Mouse (Mus musculus) heart, postnatal 4 days (tissue): Measurements from ENCODE around the gene Nrp1. TPM values are rescaled to one million over a fixed set of nuclear protein-coding genes. Genes with fewer than 3 reads are reported as not detected.

Experiments used
- DNase-seq: peaks from one replicate; pipeline ENCODE4 v3.0.0; 2021
- total RNA-seq, 2 experiments: library from RNA; stranded (reverse); gene quantifications; 2 replicates each; pipeline ENCODE4 v1.2.3; 2021

Gene Nrp1
- total RNA-seq = 100 to 1,000 TPM; 153 to 156 TPM

DNA sequence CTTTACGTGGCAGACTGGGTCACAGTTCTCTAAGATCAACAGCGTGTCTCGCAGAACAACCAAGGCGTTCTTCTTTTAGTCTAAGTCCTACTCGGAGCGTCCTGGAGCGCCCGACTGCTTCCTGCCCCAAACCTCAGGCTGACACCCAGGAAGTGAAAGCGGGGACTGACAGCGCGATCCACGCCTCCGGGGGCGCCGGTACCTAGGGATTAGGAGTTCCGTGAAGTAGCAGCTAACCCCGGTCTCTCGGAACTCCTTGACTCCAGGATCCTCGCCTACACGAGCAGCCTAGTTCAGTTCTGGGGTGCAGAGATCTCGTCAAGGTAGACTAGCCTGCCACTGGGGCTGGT, at the start of gene Nrp1:
Gene Nrp1 (plus strand): TSS at position 199 of the 350 bp plus-strand sequence.
- no peak for DNase-seq

DNA sequence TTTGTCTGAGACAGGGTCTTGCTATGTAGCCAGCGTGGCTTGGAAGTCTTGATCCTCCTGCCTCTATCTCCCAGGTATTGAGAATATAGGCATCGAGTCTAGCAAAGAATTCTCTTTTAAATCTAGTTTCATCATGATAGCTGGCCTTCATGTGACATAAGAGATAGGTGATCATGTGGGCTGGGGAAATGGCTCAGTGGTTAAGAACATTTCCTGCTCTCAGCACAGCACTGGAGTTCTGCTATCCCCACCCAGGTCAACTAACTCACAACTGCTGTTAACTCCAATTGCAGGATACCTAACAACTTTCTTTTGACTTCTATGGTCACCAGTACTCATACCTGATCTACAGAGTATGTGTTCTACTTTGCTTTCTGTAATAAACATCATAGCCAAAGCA, 37.6 kb upstream of the Nrp1 start:
- no peak for DNase-seq

DNA sequence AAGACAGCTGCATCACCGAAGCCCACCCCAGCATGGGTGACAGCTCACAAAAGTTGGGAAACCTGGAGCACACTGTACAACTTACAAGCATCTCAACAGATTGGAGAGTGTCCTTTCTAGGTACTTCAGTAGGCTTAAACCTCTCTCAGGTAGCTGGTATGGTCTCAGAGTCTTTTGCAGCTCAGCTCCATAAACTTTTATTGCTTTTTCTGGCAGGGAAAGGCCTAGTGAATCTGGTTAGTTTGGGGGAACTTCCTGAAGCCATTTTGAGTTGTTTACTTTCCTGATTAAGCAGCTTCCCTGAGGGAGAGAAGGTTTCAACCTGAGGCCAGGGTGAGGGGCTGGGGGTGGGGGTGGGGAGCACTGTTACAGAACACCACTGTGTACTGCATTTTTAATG, 31.1 kb upstream of the Nrp1 start:
- no peak for DNase-seq

DNA sequence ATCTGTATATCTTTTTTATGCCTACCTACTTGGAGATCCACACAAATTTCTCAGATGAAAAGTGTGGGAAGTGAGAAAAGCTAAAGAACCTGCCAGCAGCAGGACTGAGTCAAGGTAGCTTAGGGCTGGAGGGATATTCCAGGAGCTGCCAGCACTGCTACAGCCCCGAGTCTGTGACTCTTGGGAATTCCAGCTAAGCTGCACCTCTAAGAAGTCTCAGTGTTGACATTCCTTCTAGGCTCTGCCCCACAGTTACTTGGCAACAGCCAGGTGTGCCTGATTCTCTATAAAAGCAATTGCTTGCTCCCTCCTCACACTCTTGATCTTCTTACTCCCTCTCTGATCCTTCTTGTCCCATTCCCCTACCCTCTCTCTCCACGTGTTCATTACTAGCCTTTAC, 30.5 kb upstream of the Nrp1 start:
- DNase-seq = no peak

DNA sequence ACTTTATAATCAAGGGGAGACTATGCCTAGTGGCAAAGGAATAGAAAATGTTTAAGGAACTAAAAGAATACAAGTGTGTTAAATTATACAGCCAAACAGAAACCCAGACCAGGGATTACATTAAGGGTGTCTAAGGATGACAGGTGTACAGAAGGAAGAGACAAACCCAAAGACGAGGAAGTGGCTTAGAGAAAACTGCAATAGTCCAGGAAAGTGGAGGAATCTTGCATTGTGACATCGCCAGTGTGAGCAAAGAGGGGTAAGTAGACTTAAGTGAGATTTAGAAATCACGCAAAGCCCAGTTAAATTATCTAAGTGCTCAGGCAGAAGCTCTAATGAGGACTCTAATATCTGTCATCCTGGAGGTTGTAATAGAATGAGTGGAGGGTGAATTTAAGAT, 28.9 kb upstream of the Nrp1 start:
- no peak for DNase-seq

DNA sequence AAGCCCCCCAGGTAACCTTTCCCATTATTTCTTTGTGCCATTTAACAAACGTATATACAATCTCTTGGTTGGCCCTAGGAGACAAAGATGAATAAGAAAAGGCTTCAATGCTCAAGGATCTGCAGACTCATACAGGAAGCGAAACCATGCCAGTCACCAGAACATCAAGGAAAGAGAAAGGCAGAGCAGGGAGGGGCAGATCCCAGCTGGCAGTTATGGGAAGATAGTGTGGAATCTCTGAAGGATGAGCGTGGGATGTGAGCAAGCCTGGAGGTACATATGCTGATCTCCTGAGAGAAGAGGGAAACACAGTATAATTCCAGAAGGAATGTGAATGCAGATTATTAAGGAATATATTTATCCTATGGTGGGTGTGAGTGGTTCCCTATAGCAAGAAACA, 22.4 kb upstream of the Nrp1 start:
- no peak for DNase-seq

DNA sequence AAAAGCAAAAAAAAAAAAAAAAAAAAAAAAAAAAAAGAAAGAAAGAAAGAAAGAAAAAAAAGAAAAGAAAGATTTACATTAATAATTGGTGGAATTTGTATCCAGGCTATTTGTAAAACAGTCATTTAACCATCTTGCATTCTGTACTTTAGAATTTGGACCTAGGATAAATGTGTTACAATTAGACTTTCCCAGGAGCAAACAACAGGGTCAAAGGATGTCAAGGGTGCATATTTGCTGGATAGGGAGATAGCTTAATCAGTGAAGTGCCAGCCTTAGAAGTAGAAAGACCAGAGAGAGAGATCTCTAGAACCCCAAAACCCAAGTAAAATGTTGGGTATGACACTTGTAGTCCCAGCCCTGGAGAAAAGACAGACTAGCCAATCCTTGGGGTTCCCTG, 19.5 kb upstream of the Nrp1 start:
- DNase-seq = no peak

DNA sequence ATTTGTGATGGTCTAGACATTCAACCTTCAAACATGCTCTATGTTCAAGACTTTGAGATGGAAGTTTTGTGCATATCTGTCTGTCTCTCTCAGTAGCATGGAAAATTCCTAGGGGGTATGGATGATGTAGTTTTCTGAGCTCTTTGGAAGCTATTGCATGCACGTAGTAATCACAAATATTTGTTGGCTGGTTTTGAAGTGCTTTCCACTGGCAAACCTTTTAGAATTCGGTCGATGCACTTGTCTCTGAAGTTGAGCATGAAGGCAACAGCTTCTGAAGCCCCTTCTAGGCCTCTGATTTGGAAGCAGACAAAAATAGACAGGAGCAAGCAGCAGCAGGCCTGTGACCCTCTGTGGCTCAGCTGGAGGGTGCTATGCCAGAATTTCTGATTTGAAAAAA, 18.9 kb upstream of the Nrp1 start:
- DNase-seq = no peak

DNA sequence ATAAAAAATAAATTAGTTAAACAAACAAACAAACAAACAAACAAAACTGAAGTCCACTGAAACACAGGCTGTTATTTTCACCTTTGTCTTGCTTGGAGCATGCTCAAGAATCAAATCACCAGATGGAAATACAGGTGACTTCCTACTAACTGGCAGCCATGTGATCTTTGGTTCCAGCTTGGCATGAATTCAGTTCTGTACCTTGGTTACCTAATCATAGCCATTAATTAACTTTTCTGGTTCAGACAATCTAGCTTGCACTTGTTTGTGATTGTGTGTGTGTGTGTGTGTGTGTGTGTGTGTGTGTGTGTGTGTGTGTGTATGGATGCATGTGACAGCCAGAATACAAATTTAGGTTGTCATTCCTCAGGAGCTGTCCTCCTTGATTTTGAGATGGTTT, 8.0 kb upstream of the Nrp1 start:
- no peak for DNase-seq

DNA sequence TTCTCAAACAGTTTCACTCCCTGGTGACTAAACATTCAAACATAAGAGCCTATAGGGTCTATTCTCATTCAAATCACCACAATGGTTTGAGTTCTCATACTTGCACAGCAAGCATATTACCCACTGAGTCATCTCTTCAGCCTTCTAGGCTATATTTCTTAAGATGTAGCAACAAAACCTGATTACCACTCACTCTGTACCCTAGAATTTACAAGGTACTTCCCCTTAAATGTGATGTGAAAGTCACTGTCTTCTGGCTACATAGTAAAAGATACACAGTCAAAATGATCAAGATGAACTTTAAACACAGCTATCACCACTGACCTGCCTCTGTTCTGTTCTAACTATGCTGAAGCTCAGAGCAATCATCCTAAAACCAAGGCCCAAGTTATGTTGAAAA, 7.2 kb upstream of the Nrp1 start:
- no peak for DNase-seq

DNA sequence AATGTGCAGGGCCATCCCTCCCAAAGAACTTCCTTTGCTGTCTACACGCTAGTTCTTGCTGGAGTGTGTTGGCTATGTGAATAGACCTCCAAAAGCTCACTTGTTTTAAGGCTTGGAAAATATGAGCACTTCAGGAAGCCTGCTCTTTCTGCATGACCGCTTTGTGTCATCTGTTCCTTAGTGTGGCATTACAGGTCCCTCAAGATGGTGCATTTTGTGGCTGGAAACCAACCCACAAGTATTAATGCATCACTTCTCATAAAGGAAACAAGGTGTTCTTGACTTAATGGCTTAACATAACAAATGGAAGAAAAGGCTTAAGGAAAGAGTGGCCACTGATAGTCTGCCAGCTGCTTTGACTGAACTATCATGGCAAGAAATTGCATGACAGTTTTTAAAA, 5.6 kb upstream of the Nrp1 start:
- no peak for DNase-seq

DNA sequence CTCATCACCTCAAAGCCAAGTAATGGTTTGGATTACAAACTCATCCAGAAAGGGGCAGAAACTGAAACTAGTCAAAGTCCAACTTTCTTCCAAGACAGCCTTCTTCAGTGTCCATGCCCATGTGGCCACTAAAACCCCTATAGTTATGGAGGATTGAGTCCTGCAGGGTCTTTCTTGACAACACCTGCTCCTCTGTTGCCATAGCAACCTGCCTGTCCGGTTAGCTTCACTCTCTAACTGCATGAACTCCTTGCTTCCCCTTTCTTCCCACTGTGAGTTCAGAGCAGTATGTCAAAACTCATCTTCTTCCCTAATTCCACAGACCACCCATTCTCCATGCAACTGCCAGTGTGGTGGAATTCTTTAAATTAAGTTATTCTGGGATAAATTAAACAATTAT, 4.4 kb upstream of the Nrp1 start:
- DNase-seq = no peak

DNA sequence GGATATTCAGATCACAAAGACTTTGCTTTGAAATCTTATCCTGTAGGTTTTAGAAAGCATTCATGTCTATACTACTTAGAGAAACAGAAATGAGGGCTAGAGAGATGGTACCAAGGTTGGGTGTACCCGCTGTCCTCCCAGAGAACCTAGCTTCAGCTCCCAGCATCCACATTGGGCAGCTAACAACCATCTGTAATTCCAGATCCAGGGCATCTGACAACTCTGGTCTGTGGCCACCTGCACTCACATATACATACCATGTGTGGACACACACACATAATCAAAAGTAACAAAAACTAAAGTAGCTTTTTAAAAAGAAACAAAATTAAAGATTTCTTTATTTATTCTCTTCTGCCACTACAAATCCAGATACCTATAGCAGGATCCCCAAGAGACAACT, 3.3 kb upstream of the Nrp1 start:
- DNase-seq = no peak

DNA sequence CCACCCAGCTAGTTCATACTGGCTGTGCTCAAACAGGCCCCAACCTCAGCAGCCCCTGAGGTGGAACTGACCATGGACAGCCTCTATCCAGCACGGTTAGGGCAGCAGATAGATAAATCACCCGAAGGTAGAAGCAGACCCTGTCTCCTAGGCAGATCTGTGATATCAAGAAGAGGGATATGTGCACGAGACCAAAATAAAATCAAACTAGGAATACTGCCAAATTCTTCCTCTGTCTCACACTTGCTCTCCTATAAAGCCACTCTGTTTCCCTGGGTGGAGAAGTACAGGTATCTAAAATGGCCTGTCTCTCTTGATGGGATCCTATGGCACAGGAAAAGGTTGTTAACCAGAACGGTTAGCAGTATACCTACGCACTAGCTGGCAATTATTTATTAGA, 2.2 kb upstream of the Nrp1 start:
- no peak for DNase-seq

DNA sequence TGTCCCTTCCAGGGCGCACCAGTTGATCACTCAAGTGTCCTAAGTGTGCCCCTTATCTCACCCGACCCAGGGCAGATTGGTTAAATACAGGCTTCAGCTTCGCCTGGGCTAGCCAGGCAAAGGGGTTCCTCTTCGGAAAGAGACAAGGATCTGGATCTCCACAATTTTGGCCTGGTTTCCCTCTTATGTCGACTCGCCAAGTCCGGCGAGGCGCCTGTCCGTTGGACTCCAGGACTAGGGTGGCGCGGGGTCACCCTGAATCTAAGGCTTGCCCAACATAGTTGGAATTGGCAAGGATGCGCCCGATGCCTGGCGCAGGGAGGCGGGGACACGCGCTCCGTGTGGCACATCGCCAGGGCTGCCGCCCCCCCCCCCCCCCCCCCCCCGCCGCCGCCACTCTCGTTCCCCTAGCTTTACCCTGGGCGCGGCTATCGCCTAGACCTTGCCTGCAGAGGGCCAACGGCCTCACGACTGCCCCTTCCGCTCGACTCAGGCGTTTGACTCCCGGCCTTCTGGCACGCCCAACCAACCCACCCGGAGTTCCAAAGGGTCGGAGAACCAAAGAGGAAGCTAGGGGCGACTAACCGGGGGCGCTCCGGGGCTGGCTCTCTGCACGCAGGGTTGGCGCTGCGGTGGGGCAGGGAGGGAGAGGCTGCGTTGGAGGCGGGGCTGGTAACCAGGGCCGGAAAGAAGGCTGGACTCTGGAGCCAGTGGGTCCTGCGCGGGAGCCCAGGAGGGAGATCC, 1.4 kb upstream of the Nrp1 start:
- peak; percentile 92 for DNase-seq

DNA sequence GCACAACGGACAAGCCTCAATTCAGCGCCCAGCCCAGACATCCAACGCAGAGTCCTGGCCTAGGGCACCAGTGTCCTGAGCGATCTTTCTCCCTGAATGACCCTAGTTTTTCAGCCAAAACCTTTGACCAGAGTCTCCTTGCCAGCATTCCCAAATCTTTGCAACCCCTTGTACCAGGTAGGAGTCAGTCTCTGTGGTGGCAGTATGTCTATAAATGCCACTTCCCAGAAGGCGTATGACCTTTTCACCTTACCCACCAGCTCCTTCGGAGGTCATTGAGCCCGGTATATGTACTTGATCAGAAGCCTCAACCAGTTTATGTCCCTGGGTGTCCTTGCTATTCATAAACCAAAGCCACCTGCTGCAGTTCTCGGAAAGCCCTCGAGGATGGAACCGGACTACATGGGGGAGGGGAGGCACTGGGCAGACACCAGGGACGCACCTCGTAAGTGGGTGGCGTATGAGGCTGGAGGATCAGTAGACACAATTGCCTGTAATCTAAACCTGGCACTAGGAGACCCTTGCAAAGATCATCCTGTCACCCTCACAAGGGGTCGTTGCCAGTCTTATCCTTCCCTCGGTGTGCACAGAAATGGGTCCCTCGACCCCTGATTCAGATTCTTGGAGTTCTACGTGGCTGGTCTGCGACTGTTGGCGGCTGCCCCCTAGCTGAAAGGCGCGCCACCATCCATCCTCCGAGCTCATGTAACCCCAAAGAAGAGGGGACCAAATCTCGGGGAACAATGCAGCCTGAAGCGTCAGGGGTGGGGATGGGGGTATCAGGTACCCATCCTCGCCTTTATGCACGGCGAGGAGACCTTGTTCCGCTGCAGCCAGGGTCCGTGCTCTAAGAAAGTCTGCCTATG, 631 bp upstream of the Nrp1 start:
- DNase-seq = peak; percentile 81

DNA sequence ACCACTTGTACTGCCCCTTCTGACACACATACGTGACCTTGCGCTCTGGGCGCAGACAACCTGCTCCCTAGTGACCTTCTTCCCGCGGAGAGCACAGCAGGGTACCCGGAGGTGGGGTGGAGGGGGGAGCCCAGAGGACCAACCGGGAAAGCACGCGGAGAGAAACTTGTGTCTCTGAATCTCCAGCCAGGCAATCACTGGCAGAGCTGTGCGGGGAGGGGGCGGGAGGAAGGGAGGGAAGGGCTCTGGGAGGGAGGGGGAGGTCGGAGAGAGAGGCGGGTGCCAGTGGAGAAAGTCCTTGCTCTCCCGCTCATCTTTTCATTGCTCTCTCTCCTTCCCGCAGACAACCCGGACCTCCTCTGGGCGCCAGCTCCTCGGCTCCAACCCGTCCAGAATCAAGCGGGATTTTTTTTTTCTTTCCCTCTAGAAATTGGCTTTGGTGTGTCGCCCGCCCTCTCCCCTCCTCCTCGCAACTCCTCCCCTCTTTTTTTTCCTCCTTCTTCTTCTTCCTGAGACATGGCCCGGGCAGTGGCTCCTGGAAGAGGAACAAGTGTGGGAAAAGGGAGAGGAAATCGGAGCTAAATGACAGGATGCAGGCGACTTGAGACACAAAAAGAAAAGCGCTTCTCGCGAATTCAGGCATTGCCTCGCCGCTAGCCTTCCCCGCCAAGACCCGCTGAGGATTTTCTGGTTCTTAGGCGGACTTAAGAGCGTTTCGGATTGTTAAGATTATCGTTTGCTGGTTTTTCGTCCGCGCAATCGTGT, 534 bp downstream of the Nrp1 start:
- DNase-seq = peak; percentile 74

DNA sequence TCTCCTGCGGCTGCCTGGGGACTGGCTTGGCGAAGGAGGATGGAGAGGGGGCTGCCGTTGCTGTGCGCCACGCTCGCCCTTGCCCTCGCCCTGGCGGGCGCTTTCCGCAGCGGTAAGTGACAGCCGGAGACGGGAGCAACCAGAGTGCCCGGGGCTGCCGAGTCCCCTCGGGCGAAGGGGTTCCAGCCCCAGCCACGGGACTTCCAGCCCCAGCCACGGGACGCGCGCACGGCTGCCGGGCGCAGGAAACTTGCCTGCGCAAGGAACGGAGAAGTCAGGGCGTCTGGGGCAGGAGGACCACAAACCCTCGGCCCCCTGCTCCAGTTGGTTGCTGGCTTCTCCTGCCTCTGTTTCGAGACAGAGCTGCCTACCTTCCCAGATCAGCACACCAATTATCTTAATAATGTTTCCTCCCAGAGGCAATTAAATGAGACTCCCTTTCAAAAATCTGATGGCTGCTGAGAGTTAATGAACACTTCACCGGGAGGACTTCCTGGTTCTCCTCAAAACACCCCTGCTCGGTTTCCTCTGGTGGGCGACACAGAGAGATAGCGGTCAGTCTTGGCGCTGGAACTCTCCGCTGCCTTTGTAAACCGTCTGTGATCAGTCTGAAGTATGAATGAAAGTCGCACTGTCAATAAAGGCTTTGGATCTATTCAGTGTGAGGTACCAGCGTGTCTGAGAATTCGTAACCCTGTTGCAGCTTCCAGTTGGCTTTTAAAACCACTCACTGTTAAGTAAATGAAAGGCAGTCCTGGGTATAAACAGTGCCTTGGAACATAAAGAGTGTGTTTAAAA, 1.3 kb downstream of the Nrp1 start:
- peak; percentile 53 for DNase-seq

DNA sequence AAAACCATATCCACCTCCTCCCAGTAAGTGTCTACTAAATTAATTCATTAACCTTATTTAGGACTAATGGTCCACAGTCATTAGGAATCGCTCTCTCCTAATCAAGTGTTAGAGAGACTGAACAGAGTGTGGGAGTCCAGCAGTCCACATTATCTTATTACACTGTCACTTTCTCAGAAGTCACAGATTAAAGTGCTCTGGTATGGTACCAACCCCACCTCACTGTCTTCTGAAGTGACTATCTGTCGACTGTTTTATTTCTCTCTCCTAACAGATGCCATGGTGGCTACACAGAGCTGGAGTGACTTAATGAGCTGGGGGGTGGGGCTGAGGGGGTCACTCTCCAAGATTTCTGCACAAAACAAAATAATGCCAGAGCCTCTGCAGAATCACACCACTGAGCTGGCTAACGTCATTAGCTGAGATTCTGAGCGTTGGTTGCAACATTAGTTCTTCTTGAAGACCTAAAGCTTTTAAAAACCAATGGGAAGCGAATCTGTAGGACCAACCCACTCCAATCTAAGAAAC, 3.0 kb downstream of the Nrp1 start:
- no peak for DNase-seq

DNA sequence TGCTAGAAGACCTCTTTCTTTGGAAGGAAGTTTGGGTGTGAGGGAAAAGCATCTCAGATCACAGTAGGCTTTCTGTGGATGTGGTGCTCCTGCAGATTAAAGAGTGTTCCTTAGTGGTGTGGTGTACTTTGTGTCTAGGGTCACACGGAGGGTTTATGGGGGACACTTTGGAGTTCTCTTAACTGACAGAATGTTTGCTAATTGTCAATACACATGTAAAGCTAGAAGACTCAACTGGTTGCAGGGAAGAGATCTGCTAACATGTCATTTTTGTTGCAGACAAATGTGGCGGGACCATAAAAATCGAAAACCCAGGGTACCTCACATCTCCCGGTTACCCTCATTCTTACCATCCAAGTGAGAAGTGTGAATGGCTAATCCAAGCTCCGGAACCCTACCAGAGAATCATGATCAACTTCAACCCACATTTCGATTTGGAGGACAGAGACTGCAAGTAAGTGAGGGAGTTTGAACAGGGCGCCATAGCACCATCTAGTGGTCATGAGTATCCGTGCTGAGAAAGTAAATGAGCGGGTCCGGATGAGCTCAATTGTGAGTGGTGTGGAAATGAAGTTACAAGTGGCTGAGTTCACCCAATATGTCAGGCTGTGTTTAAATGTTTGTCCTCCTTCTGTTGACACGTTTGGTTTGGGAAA, 4.7 kb downstream of the Nrp1 start:
- DNase-seq = peak; percentile 88

DNA sequence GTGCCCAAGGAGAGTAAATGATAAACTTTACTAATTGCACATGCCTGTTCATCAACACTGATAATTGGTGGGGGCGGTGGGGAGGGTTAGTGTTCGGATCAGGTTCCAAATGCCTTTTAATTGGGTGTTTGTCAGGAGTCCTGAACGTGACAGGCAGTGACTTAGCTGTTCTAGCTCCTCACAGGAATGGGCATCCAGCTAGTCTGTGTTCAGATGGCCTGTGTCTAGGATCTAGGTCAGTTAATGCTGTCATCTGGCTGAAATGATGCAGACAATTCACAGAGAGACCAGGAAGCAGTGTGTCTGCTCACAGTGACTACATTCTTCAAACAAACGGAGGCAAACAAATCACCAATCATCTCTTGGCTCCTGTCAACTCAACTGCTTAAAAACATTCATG, 12.1 kb downstream of the Nrp1 start:
- no peak for DNase-seq

DNA sequence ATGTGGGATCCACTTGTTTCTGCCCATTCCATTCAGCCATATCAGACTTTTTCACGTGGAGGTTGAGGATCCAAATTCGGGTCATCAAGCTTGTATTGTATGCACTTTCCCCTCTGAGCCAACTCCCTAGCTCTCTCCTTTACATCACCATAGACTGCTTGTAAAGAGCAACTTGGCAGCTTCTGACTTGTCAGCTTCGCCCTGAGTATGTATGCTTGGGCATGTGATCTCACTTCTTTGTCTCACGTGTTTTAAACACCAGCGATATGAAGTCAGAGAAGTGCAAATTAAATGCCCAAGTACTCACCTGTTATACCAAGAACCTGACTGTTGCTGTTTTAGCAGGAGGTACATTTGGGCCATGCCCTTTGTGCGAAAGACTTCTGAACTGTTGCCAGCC, 12.6 kb downstream of the Nrp1 start:
- no peak for DNase-seq
